Mouse (Mus musculus) forebrain, embryonic 16.5 days (tissue): ENCODE measurements around the gene Dnajc22. TPM values are rescaled to one million over a fixed set of nuclear protein-coding genes. Genes with fewer than 3 reads are reported as not detected.
"Not testable (repeated sequence)": the region's sequence is repeated elsewhere in the genome, so short reads cannot be mapped to it uniquely, and the experiment has no call there.

Experiments
- ATAC-seq: fragments of 200-750 bp; cut with Nextera tagmentation; 2 replicates; pipeline ENCODE4 v1.8.0; 2017; ENCODE audit warnings: mild to moderate bottlenecking, moderate library complexity
- H3K27ac ChIP-seq: fragments of 300-500 bp; sonication (generic); 2 replicates; pipeline ENCODE4 v1.5.1; 2014; ENCODE audit warnings: low read length, control low read depth
- H3K27me3 ChIP-seq: fragments of 300-500 bp; sonication (generic); replicated peaks from 2 replicates; pipeline ENCODE4 v1.6.1; 2014; ENCODE audit warnings: low read length; ENCODE audit not compliant: control insufficient read depth, insufficient read depth
- H3K36me3 ChIP-seq: fragments of 300-500 bp; sonication (generic); 2 replicates; pipeline ENCODE4 v1.6.1; 2014; ENCODE audit not compliant: control insufficient read depth, insufficient read depth
- H3K4me1 ChIP-seq: fragments of 300-500 bp; sonication (generic); replicated peaks from 2 replicates; pipeline ENCODE4 v1.6.1; 2014; ENCODE audit warnings: low read length; ENCODE audit not compliant: control insufficient read depth, insufficient read depth
- H3K4me2 ChIP-seq: fragments of 300-500 bp; sonication (generic); 2 replicates; pipeline ENCODE4 v1.6.1; 2014; ENCODE audit warnings: mild to moderate bottlenecking, low read length, control low read depth
- H3K4me3 ChIP-seq: fragments of 300-500 bp; sonication (generic); replicated peaks from 2 replicates; pipeline ENCODE4 v1.5.1; 2014; ENCODE audit warnings: mild to moderate bottlenecking, low read length, control low read depth
- H3K9ac ChIP-seq: fragments of 300-500 bp; sonication (generic); replicated peaks from 2 replicates; pipeline ENCODE4 v1.6.1; 2014; ENCODE audit warnings: low read depth, low read length, control low read depth
- H3K9me3 ChIP-seq: fragments of 300-500 bp; sonication (generic); 2 replicates; pipeline ENCODE4 v1.6.1; 2016; ENCODE audit warnings: low read length; ENCODE audit not compliant: control insufficient read depth
- WGBS: fragments of 180-500 bp; shearing (Covaris S2); extraction: QIAGEN DNeasy Blood & Tissue Kit; methylation state at CpG from one replicate; pipeline ENCODE4 v1.1.7; 2014; 5-methylcytosine and 5-hydroxymethylcytosine counted together
- polyA plus RNA-seq: library from polyadenylated mRNA; unstranded; fragments of >200 nt; fragmentation: Nextera tagmentation; extraction: Ambion mirVana; gene quantifications from 2 replicates; pipeline ENCODE4 v1.2.1, GENCODE M21; 2015

Dnajc22 gene
- 0.27 and 0.51 TPM in 2 replicates for polyA plus RNA-seq

DNA sequence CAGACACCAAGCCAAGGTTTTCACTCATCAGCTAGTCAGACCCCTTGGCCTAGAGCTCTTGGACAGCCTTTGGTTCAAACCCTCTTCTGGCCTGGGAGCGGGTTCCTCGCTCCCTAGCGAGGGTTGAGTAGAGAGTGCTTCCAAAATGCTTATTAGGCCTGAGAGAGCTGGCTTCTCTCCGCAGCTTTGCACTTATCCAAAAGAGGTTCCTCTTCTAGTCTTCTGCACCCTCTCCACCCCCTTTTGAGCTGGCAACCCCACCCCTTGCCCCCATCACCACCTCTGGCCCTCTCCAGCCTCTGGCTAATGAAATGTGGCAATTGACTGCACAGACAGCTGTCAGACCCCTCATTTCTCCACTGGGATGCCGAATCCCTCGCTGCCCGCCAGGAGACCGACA is at the start of gene Dnajc22:
Gene Dnajc22 (plus strand): TSS at position 301 of the 400 bp plus-strand sequence.
- Histone ChIP-seq H3K27ac (peak within 1 kb of the TSS; percentile 22; the same call in 1 of the 2 replicates), H3K4me2 (peak within 1 kb of the TSS; percentile 86), H3K4me1 (peaks cover 42% of the 10 kb centered on the region), H3K27me3 (peaks cover 35% of the 10 kb centered on the region), H3K9me3 (no peaks in the 10 kb centered on the region), H3K36me3 (no peaks in the 10 kb centered on the region), H3K4me3 (peak within 1 kb of the TSS; percentile 49), H3K9ac (peak within 1 kb of the TSS; percentile 62)
- ATAC-seq: no peak
- WGBS: 34% methylated on average over 8 of the region's 8 CpGs

DNA sequence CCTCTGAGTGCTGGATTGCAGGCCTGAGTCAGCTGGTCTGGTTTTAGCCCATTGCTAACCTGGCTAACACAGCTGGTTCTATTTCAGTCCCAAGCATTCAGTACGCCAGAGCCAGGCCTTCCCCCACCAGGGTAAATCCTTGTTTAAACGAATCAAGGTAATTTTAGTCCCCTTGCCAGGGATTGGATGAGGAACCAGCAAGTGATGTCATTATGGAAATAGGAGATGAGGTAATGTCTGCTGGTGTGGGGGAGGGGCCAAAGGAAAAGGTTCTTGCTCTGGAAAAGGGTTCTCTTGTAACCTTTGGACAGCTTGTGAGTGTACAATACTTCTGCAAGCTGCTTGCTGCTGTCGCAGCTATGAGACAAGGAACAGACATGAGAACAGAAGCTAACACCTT is 48.1 kb upstream of the Dnajc22 start:
- 23% methylated on average over 3 of the region's 3 CpGs for WGBS

DNA sequence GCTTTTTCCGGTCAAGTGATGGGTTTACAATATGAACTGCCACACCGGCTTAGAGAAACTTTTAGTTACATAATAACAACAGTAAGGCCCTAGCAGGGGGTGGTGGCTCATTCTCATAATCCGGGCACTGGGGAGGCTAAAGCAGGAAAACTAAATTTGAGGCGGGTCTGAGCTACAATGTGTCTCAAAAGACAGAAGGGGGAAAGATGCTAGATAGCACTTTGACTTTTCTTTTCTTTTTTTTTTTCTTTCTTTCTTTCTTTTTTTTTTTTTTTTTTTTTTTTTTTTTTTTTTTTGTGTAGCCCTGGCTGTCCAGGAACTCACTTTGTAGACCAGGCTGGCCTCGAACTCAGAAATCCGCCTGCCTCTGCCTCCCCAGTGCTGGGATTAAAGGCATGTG is 47.2 kb upstream of the Dnajc22 start:
- not testable (repeated sequence) for H3K9me3 ChIP-seq, ATAC-seq
- WGBS: 79% methylated on average over 6 of the region's 6 CpGs

More for the DNA sequence above, 48.1 kb upstream of the Dnajc22 start:
- Histone ChIP-seq H3K27ac (no peak overlapping the region), H3K4me1 (peaks cover 5% of the 10 kb centered on the region), H3K9me3 (no peaks in the 10 kb centered on the region), H3K27me3 (no peaks in the 10 kb centered on the region), H3K4me3 (no peak overlapping the region), H3K4me2 (no peak overlapping the region), H3K36me3 (no peaks in the 10 kb centered on the region), H3K9ac (no peak overlapping the region)
- no peak for ATAC-seq

DNA sequence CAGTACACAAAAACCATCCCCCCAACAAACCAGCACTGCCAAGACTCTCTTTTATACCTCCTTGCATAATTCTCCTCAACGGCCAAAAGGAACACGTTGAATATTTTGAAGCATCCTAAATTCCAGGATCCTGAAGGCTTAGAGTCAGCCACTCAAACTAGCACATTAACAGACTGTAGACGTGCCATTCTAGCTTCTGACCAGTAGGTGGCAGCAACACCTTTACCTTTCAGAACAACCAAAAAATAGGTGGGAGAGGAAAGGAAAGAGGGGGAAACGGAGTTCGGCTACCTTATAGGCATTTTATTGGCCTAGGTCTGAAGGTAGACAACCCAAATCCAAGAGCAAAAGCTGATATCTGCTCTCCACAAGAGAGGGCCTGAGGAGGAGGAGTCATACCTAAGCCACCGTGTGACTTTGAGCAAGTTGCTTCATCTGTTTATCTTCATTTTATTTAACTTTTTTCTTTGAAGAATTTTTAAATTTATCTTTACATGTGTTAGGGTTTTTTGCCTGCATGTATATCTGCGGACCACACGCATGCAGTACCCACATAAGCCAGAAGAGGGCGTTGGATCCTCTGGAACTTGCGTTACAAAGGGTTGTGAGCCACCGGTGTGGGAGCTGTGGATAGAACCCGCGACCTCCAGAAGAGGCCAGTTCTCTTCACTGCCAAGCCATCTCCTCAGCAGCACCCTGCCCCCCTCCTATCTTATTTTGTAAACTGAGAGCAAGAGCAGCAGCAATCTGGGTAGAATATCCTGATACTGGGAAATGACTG is 43.3 kb upstream of the Dnajc22 start:
- 32% methylated on average over 13 of the region's 13 CpGs for WGBS
- no peak for ATAC-seq
- Histone ChIP-seq H3K9me3 (no peaks in the 10 kb centered on the region), H3K4me1 (peaks cover 8% of the 10 kb centered on the region), H3K36me3 (no peaks in the 10 kb centered on the region), H3K9ac (no peak overlapping the region), H3K27ac (no peak overlapping the region), H3K4me2 (no peak overlapping the region), H3K27me3 (peaks cover 12% of the 10 kb centered on the region), H3K4me3 (no peak overlapping the region)

More for the DNA sequence above, 47.2 kb upstream of the Dnajc22 start:
- not testable (repeated sequence) for H3K27ac ChIP-seq, H3K4me1 ChIP-seq, H3K36me3 ChIP-seq, H3K9ac ChIP-seq, H3K27me3 ChIP-seq, H3K4me2 ChIP-seq, H3K4me3 ChIP-seq

DNA sequence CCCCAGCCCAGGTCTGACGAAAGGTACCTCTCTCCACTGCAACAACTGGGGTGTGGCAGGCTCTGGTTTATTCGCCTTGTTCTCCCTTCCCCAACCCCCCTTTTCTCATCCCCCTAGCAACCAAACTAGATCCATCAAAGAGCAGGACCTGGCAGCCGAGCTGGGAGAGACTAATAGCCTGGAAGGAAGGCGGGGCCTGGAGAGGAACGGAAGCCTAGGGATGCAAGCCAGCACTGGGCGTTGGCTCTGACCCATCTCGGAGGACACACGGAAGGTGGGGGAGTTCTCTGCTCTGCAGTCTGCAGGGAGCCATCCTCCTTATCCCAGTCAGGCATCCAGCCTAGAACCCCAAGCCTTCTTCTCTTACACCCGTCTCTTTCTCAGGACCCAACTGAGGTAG is 39.6 kb upstream of the Dnajc22 start:
- Histone ChIP-seq H3K27ac (no peak overlapping the region), H3K4me2 (no peak overlapping the region), H3K36me3 (no peaks in the 10 kb centered on the region), H3K9ac (no peak overlapping the region), H3K9me3 (no peaks in the 10 kb centered on the region), H3K4me1 (peaks cover 28% of the 10 kb centered on the region), H3K4me3 (no peak overlapping the region), H3K27me3 (peaks cover 45% of the 10 kb centered on the region)
- ATAC-seq: no peak
- WGBS: 5% methylated on average over 9 of the region's 9 CpGs

DNA sequence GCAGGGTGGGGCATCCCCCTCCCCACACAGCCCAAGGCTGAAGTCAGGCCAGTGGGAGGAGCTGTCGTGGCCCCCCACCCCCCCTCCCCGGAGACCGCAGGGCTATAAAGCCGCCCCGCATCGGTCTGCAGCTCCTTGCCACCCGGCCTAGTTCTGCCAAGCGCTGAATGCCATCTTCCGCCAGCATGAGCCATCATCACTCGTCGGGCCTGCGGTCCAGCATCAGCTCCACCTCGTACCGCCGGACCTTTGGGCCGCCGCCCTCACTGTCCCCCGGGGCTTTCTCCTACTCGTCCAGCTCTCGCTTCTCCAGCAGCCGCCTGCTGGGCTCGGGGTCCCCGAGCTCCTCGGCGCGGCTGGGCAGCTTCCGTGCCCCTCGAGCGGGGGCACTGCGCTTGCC is 37.9 kb upstream of the Dnajc22 start, which contains the start of gene Prph:
Gene Prph (plus strand): TSS at position 135 of the 400 bp plus-strand sequence.
- Histone ChIP-seq H3K4me3 (peak within 1 kb of the TSS; percentile 44), H3K4me1 (peaks cover 28% of the 10 kb centered on the region), H3K9me3 (no peaks in the 10 kb centered on the region), H3K36me3 (no peaks in the 10 kb centered on the region), H3K4me2 (peak within 1 kb of the TSS; percentile 81), H3K9ac (peak within 1 kb of the TSS; percentile 53), H3K27me3 (peaks cover 55% of the 10 kb centered on the region), H3K27ac (no peak within 1 kb of the TSS)
- no peak for ATAC-seq
- WGBS: 2% methylated on average over 26 of the region's 30 CpGs

DNA sequence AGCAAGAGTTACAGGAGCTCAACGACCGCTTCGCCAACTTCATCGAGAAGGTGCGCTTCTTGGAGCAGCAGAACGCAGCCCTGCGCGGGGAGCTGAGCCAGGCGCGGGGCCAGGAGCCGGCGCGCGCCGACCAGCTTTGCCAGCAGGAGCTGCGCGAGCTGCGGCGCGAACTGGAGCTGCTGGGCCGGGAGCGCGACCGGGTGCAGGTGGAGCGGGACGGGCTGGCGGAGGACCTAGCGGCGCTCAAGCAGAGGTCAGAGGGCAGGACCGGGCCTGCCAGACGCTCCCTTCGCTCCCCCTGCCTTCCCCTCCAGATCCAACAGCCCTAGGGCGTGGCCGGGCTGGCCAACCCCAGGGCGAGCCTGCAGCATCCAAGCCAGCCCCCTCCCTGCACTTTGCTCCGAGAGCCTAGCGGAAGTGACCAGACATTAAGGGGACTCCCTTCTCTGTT is 37.4 kb upstream of the Dnajc22 start:
- Histone ChIP-seq H3K9ac (peak overlapping the region; percentile 53), H3K9me3 (no peaks in the 10 kb centered on the region), H3K36me3 (no peaks in the 10 kb centered on the region), H3K27me3 (peaks cover 55% of the 10 kb centered on the region), H3K4me1 (peaks cover 28% of the 10 kb centered on the region), H3K27ac (no peak overlapping the region), H3K4me3 (peak overlapping the region; percentile 44), H3K4me2 (peak overlapping the region; percentile 81)
- 0% methylated on average over 35 of the region's 37 CpGs for WGBS
- ATAC-seq: peak; percentile 63; the same call in 1 of the 2 replicates

DNA sequence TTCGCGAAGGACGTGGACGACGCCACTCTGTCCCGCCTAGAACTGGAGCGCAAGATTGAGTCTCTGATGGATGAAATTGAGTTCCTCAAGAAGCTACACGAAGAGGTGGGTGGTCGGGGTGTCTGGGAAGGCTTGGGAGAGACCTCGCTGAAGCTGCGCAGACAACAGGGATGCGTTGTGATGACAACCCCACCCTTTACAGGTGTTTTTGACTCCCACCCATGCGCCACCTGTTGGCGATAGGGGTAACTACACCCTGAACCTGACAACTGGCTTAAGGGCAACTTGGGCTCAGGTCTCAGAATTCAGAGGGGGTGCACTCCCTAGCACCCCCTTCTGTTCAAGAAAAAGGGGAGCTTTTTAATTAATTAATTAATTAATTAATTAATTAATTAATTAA is 36.6 kb upstream of the Dnajc22 start:
- no peaks in the 10 kb centered on the region for H3K9me3 ChIP-seq
- no peak overlapping the region for H3K9ac ChIP-seq
- peaks cover 28% of the 10 kb centered on the region for H3K4me1 ChIP-seq
- H3K4me3 ChIP-seq: no peak overlapping the region; the same call in 1 of the 2 replicates
- 6% methylated on average over 14 of the region's 14 CpGs for WGBS
- ATAC-seq: no peak
- no peak overlapping the region for H3K27ac ChIP-seq
- peaks cover 54% of the 10 kb centered on the region for H3K27me3 ChIP-seq
- no peaks in the 10 kb centered on the region for H3K36me3 ChIP-seq
- H3K4me2 ChIP-seq: no peak overlapping the region; the same call in 1 of the 2 replicates

DNA sequence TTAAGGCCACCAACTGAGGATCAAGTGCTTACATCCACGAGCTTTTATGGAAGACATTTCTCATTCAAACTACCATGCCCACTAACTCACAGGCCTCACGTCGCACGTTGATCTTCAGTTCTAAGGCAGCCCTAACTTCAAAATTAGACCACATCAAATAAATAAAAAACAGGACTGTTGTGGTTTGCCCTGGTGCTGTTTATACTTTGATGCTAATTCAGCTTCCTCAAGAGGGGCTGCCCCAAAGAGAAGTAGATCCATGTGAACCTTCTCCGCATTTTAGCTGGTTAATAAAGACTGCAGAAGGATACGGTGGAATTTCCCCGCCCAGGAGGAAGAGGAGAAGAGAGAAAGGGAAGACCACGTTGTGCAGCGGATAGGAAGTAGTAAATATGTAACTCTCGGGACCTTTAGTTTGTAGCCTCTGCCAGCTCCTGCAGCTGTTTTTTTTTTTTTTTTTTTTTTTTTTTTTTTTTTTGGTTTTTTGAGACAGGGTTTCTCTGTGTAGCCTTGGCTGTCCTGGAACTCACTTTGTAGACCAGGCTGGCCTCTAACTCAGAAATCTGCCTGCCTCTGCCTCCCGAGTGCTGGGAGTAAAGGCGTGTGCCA is 27.3 kb upstream of the Dnajc22 start:
- H3K9me3 ChIP-seq: no peaks in the 10 kb centered on the region
- H3K27ac ChIP-seq: no peak overlapping the region
- WGBS: 83% methylated on average over 12 of the region's 12 CpGs
- no peak overlapping the region for H3K9ac ChIP-seq
- no peak overlapping the region for H3K4me3 ChIP-seq
- no peak for ATAC-seq
- no peaks in the 10 kb centered on the region for H3K27me3 ChIP-seq
- no peak overlapping the region for H3K4me2 ChIP-seq
- no peaks in the 10 kb centered on the region for H3K4me1 ChIP-seq
- no peaks in the 10 kb centered on the region for H3K36me3 ChIP-seq
